Mouse (Mus musculus) adrenal gland (tissue): Measurements from ENCODE around the gene Emg1.

Experiments used
- intact Hi-C: fragments of 180-260 bp; cut with DNase I; formaldehyde crosslinking; loops from one replicate; pipeline ENCODE4 v1.15.1; 2025
- long read RNA-seq, 2 experiments: library from polyadenylated mRNA; unstranded; transcript quantifications; one replicate each; pipeline ENCODE4 v2.0.0; 2020; ENCODE audit warnings: borderline replicate concordance in 1 of 2; ENCODE audit not compliant: insufficient replicate concordance in 1 of 2

Emg1 gene
- long read RNA-seq, experiment 1, transcript Emg1-201 (6 exons, 1,034 nt): major isoform, 90 of 113 reads
- long read RNA-seq, experiment 1, partial matches to known transcripts: 2 of 113 reads
- long read RNA-seq, experiment 1, other reads (novel, unspliced or antisense): 18 of 113 reads
- long read RNA-seq, experiment 2, transcript Emg1-201 (6 exons, 1,034 nt): major isoform, 103 of 139 reads
- long read RNA-seq, experiment 2, partial matches to known transcripts: 2 of 139 reads
- long read RNA-seq, experiment 2, other reads (novel, unspliced or antisense): 28 of 139 reads

GRCm38 (mm10) chr6:124711824-124712782, at the start of gene Emg1, which contains the start of gene Phb2:
Gene Emg1, minus strand, starts transcription at chr6:124712178.
Gene Phb2, plus strand, starts transcription at chr6:124712336.
- intact Hi-C loops: loop anchor here (5.0 kb wide), 1 partner anchor 45 kb away; the partner anchor contains the start of genes Atn1 and Gm45234

- intact Hi-C loops: loop anchor here (2.0 to 5.0 kb wide), 2 partner anchors 47 to 118 kb away; partner anchors contain the start of genes Emg1 and Phb2
Observed at GRCm38 (mm10) chr6:124759259-124759658, 47.3 kb upstream of the Emg1 start.

GRCm38 (mm10) chr6:124758849-124759232, 46.9 kb upstream of the Emg1 start:
- intact Hi-C loops: loop anchor here (2.0 to 5.0 kb wide), 2 partner anchors 47 to 118 kb away; partner anchors contain the start of genes Emg1 and Phb2

GRCm38 (mm10) chr6:124757909-124758848, 46.2 kb upstream of the Emg1 start:
- intact Hi-C loops: loop anchor here (2.0 to 5.0 kb wide), 2 partner anchors 46 to 117 kb away; partner anchors contain the start of genes Emg1 and Phb2

GRCm38 (mm10) chr6:124757351-124757880, 45.4 kb upstream of the Emg1 start:
- intact Hi-C loops: loop anchor here (5.0 kb wide), 1 partner anchor 45 kb away; the partner anchor contains the start of genes Emg1 and Phb2

- intact Hi-C loops: loop anchor here (5.0 kb wide), 1 partner anchor 44 kb away; the partner anchor contains the start of genes Emg1 and Phb2
Observed at GRCm38 (mm10) chr6:124756652-124757350, 44.8 kb upstream of the Emg1 start.

GRCm38 (mm10) chr6:124755831-124756595, 44.0 kb upstream of the Emg1 start, which contains the start of the genes Gm45234 and Atn1:
Gene Gm45234, minus strand, starts transcription at chr6:124756021.
Gene Atn1, minus strand, starts transcription at chr6:124756524.
- intact Hi-C loops: loop anchor here (5.0 kb wide), 1 partner anchor 44 kb away; the partner anchor contains the start of genes Emg1 and Phb2

- intact Hi-C loops: loop anchor here (5.0 kb wide), 1 partner anchor 43 kb away; the partner anchor contains the start of genes Emg1 and Phb2
Observed at GRCm38 (mm10) chr6:124755306-124755705, 43.3 kb upstream of the Emg1 start.

GRCm38 (mm10) chr6:124753861-124754260, 41.9 kb upstream of the Emg1 start:
- intact Hi-C loops: no loop called here

GRCm38 (mm10) chr6:124750405-124750804, 38.4 kb upstream of the Emg1 start:
- intact Hi-C loops: no loop called here

- intact Hi-C loops: no loop called here
Observed at GRCm38 (mm10) chr6:124746654-124747632, 35.0 kb upstream of the Emg1 start.

GRCm38 (mm10) chr6:124746296-124746605, 34.3 kb upstream of the Emg1 start:
- intact Hi-C loops: no loop called here

- intact Hi-C loops: no loop called here
Observed at GRCm38 (mm10) chr6:124745490-124746295, 33.7 kb upstream of the Emg1 start.

- intact Hi-C loops: no loop called here
Observed at GRCm38 (mm10) chr6:124744755-124745321, 32.9 kb upstream of the Emg1 start.

GRCm38 (mm10) chr6:124743647-124744046, 31.7 kb upstream of the Emg1 start:
- intact Hi-C loops: no loop called here

GRCm38 (mm10) chr6:124742839-124743514, 31.0 kb upstream of the Emg1 start:
- intact Hi-C loops: no loop called here
